Mouse (Mus musculus): ENCODE results near the gene Nln.

DNA sequence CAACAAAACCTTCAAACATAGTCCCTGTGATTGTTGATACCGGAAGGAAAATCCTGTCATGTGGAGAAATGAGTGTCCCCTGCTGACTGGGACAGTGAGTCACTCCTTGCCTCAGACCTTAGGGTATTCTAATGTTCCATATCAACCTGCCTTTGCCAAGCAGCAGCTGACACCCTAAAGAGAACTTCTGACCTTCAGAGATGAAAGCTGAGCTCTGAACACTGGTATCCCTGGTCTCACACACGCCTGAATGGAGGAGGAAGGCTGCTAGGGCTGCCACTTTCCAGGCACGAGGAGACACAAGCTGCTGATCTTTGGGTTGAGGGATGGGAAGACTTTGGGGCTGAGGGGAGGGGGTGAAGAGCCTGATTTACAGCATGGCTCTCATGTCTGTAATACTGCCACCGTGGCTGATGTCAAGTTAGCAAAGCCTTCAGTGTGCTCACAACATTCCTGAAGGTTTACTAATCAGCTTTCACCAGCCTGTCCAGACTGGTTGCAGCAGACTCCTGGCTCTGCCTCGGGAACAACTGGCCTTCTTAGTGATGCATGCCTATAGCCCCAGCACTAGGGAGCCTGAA lies 131.0 kb downstream of the Nln start:
- TF ChIP-seq CTCF (IDR thresholded peaks at IDR 0.05; ENCODE audit: borderline replicate concordance, control insufficient read depth, extremely low read depth, insufficient read depth, low read length, poor library complexity), result no peak
- no peak for TF ChIP-seq POLR2A (IDR thresholded peaks at IDR 0.05; ENCODE audit: control insufficient read depth, extremely low read depth, insufficient read depth, low read length, poor library complexity)

Data from thymus, adult 2 months (tissue).